Mouse (Mus musculus) adrenal gland, adult (tissue): ENCODE results near the gene H2-Oa.

Experiments
- DNase-seq, 2 experiments: peaks; one replicate each; pipeline ENCODE4 v3.0.0; 2022 to 2023; ENCODE audit warnings: low spot score in 1 of 2; ENCODE audit not compliant: inconsistent age in 2 of 2

Gene H2-Oa

DNA sequence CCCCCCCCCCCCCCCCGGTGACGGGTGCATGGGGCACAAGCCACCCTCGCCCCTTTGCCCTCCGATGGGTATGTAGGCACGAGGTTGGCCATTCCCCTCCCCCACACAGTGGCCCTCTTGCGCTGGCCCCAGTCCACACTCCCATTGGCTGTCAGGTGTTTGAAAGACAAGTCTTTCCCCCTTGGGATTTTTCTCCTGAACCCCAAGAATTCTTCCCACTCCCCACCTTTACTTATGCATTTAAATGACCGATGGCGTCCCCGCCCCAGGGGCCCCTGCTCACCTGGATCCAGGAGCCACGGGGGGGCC is 29.7 kb downstream of the H2-Oa start:
- DNase-seq = no peak

- DNase-seq = peak; percentile 99 to 100
Measured at GRCm38 (mm10) chr17:34122188-34122984, 30.2 kb downstream of the H2-Oa start, which contains the start of gene Brd2. Gene Brd2, minus strand, starts transcription at chr17:34122634.

- DNase-seq = peak in 1 of 2 experiments; percentile 65
Measured at GRCm38 (mm10) chr17:34123111-34123510, 31.0 kb downstream of the H2-Oa start.

- peak; percentile 45 to 76 for DNase-seq
Measured at GRCm38 (mm10) chr17:34123518-34123917, 31.4 kb downstream of the H2-Oa start.

GRCm38 (mm10) chr17:34124649-34125048 is 32.5 kb downstream of the H2-Oa start:
- peak in 1 of 2 experiments; percentile 59 for DNase-seq

DNA sequence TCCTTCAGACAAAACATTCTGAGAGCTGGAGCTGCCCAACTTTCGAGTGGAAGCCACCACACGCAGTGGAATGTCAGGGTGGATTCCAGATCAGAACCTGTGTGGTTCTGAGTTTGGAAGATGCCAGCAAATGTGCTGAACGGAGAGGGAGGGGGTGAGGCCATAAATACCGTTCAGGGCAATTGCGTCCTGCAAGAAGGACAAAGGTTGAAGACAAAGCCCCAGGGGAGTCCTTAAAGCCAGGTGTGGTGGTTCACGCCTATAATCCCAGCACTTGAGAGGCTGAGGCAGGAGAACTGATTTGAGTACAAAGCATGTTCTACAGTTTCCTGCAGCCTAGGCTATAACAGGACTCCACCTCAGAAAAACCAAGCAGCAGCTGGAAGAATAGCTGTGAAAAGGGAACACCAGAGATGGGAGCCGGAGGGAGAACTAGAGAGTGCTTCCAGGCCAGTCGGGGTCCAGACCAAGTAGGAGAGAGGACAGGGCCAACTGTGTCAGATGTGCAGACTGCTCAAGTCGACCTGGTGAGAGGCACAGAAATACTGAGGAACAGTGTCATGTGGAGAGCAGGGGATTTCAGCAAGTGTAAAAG is 34.8 kb downstream of the H2-Oa start:
- peak in 1 of 2 experiments; percentile 42 for DNase-seq

GRCm38 (mm10) chr17:34127475-34127874 is 35.3 kb downstream of the H2-Oa start:
- peak in 1 of 2 experiments; percentile 73 for DNase-seq

DNA sequence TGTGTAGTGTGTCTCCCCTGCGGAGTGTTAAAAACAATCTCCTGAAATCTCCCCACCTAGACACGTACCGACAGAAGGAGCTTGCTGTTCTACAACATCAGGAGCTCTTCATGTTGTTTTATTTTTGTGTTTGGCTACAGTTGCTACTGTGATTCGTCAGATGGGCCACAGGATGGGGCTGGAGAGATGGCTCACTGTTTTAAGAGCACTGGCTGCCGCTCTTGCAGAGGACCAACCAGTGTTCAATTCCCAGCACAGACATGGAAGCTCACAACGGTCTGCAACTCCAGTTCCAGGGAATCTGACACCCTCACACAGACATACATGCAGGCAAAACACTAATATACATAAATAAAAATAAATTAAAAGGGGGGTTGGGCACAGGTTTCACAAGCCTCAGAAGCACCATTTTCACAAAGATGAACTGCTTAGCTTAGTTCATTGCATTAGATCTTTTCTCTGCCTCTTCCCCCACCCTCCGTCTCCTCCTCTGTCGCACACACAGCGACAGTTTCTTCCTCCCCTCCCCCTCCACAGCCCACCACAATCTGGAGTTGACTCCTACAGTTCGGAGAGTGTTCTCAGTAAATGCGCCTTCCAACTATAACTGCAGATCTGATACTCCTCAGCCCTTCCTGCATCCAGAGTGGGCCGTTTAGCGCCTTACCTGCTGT is 36.3 kb downstream of the H2-Oa start:
- peak in 1 of 2 experiments; percentile 30 for DNase-seq

GRCm38 (mm10) chr17:34128944-34129791 is 37.0 kb downstream of the H2-Oa start:
- DNase-seq = peak in 1 of 2 experiments; percentile 32

GRCm38 (mm10) chr17:34130073-34130947 is 38.2 kb downstream of the H2-Oa start:
- DNase-seq = peak in 1 of 2 experiments; percentile 18

GRCm38 (mm10) chr17:34131911-34132310 is 39.8 kb downstream of the H2-Oa start:
- DNase-seq = peak in 1 of 2 experiments; percentile 20

GRCm38 (mm10) chr17:34133289-34133688 is 41.1 kb downstream of the H2-Oa start:
- DNase-seq = peak; percentile 7 to 43

- peak in 1 of 2 experiments; percentile 40 for DNase-seq
Measured at GRCm38 (mm10) chr17:34134451-34134850, 42.3 kb downstream of the H2-Oa start.

GRCm38 (mm10) chr17:34135297-34136224 is 43.4 kb downstream of the H2-Oa start:
- peak; percentile 98 to 99 for DNase-seq

DNA sequence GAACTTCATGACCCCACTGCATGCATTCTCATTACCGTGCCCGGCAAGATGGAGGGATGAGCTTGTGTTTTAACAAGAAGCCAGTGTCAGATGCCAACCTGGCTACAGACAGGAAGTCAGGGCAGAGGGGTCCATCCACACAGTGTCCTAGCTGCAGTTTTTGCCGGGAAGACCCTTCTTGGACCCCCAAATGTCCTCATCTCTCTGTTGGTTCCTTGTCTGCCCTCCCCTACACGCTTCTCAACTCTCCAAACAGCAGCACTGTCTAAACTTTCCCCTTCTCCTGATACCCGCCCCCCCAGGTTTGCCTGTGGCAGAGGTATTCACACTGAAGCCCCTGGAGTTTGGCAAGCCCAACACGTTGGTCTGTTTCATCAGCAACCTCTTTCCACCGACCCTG is 45.5 kb downstream of the H2-Oa start:
- peak in 1 of 2 experiments; percentile 17 for DNase-seq

GRCm38 (mm10) chr17:34138655-34139054 is 46.5 kb downstream of the H2-Oa start:
- no peak for DNase-seq

- DNase-seq = peak; percentile 37 to 69
Measured at GRCm38 (mm10) chr17:34139416-34139815, 47.3 kb downstream of the H2-Oa start.

DNA sequence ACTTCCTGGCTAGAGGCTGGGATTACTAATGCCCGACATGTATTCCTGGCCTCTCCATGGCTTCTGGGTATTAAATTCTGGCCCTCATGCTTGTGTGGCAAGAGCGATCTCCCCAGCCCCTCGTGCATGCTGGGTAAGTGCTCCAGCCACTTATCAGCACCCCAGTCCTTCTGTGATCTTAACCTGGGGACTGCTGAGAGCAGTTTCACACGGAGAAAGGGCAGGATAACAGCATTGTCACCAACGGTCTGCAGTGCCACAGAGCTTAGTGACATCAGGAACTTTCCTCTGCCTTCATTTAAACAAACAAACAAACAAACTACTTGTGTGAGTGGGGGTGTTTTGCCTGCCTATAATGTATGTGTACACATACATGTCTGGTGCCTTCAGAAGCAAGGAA is 48.1 kb downstream of the H2-Oa start:
- DNase-seq = no peak

DNA sequence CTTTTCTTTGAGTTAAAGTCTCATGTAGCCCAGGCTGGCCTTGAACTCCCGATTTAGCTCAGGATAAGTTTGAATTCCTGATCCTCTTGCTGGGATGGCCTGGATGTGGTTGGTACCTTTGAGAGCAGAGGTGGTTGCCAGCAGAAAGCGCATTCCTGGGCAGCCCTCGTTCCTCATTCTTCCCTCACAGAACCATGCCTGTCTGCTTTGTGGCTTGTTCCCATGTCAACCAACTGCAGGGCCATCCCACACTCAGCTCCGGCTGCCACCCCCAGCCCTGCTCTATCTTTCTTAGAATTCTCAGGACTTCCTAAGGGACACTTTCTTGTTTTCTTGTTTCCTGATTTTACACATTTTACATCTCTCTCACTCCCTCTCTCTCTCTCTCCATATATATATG is 49.3 kb downstream of the H2-Oa start:
- no peak for DNase-seq
